Mouse (Mus musculus) embryonic facial prominence, embryonic 11.5 days (tissue): Measurements from ENCODE around the gene Wdr24. TPM values are rescaled to one million over a fixed set of nuclear protein-coding genes. Genes with fewer than 3 reads are reported as not detected.
"Not testable (repeated sequence)": the region's sequence is repeated elsewhere in the genome, so short reads cannot be mapped to it uniquely, and the experiment has no call there.

Source experiments
- ATAC-seq: fragments of 200-750 bp; cut with Nextera tagmentation; replicated peaks from 2 replicates; pipeline ENCODE4 v1.8.0; 2017; ENCODE audit warnings: low read depth; ENCODE audit not compliant: insufficient number of reproducible peaks, low FRiP score, low TSS enrichment
- DNase-seq: peaks from one replicate; pipeline ENCODE4 v3.0.0-alpha.2; 2015; ENCODE audit warnings: low spot score
- H3K27ac ChIP-seq: fragments of 300-500 bp; sonication (generic); replicated peaks from 2 replicates; pipeline ENCODE4 v1.5.1; 2014; ENCODE audit warnings: mild to moderate bottlenecking, low read depth, low read length, control low read depth
- H3K27me3 ChIP-seq: fragments of 300-500 bp; sonication (generic); 2 replicates; pipeline ENCODE4 v1.6.1; 2014; ENCODE audit warnings: mild to moderate bottlenecking, low read length, moderate library complexity, mixed read lengths; ENCODE audit not compliant: control insufficient read depth, insufficient read depth
- H3K36me3 ChIP-seq: fragments of 300-500 bp; sonication (generic); replicated peaks from 2 replicates; pipeline ENCODE4 v1.6.1; 2014; ENCODE audit warnings: low read depth, mild to moderate bottlenecking, low read length, moderate library complexity, mixed read lengths; ENCODE audit not compliant: control insufficient read depth, insufficient read depth
- H3K4me1 ChIP-seq: fragments of 300-500 bp; sonication (generic); 2 replicates; pipeline ENCODE4 v1.6.1; 2014; ENCODE audit warnings: low read length, mixed read lengths; ENCODE audit not compliant: control insufficient read depth, insufficient read depth
- H3K4me2 ChIP-seq: fragments of 300-500 bp; sonication (generic); 2 replicates; pipeline ENCODE4 v1.6.1; 2014; ENCODE audit warnings: low read depth, mild to moderate bottlenecking, control low read depth, low read length, moderate library complexity
- H3K4me3 ChIP-seq: fragments of 300-500 bp; sonication (generic); 2 replicates; pipeline ENCODE4 v1.5.1; 2014; ENCODE audit warnings: low read depth, low read length, control low read depth
- H3K9ac ChIP-seq: fragments of 300-500 bp; sonication (generic); replicated peaks from 2 replicates; pipeline ENCODE4 v1.6.1; 2014; ENCODE audit warnings: mild to moderate bottlenecking, control low read depth, low read length
- H3K9me3 ChIP-seq: fragments of 300-500 bp; sonication (generic); replicated peaks from 2 replicates; pipeline ENCODE4 v1.6.1; 2016; ENCODE audit warnings: mild to moderate bottlenecking, low read length, inconsistent platforms, mixed read lengths; ENCODE audit not compliant: control insufficient read depth
- WGBS: fragments of 180-500 bp; shearing (Covaris S2); extraction: QIAGEN DNeasy Blood & Tissue Kit; methylation state at CpG from one replicate; pipeline ENCODE4 v1.1.7; 2014; 5-methylcytosine and 5-hydroxymethylcytosine counted together
- polyA plus RNA-seq: library from polyadenylated mRNA; unstranded; fragments of >200 nt; fragmentation: Nextera tagmentation; extraction: Ambion mirVana; gene quantifications from 2 replicates; pipeline ENCODE4 v1.2.1, GENCODE M21; 2014

Wdr24 gene
- polyA plus RNA-seq, 1 experiment from 2014 or later: 24.5 TPM

DNA sequence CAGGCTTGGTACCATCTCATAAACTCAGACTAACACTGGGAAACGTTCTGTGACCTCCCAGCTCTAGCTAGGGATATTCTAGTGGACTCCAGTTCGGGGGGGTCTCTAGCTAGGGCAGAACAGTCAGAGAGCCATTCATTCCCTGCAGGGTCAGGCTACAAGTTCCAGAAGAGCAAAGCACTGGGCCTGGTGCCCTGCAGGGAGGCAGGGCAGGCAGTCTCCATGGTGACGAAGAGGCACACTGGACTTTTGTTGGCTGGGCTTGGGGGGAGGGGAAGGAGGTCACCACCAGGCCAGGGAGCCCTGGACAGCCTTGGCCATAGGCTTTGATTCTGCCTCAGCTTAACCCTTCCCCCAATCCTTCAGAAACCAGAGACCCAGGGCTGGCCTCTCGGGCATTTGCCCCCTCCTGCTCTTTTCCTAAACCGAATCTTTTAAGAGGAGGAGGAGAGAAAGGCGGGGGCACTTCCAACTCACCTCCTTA lies 27.8 kb upstream of the Wdr24 start, which contains the start of gene AC134908.4:
Gene AC134908.4 (minus strand): TSS at position 51 of the 484 bp plus-strand sequence.
- 0 out of 2 replicates have a peak, but pooled peaks have one; percentile 24 for ATAC-seq
- H3K4me1 ChIP-seq: peaks cover 7% of the 10 kb centered on the region
- 3% methylated on average over 6 of the region's 6 CpGs for WGBS

DNA sequence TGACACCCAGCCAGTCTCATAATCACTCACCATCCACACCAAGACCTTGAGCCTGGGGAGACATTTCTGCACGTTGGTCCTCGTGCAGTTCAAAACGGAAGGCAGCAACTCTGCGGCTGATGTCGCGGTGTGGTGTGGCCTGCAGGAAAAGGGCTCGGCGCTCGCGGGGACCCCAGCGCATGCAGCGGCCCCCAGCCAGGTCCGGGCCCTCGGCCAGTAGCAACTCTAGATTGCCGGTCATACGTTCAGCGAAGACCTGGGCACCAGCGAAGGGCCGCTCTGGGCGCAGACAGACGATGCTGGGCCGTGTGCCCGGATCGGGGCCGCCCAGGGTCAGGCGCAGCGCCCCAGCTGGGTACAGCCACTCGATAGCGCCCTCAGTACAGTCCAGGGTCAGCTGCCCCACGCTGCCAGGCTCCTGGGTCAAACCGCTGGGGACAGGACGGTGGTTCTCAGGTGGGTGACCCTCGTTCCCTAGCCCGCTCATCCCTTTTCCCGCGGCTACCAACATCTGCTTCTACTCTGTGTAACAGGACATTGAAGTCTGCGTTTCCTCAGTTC lies 27.1 kb upstream of the Wdr24 start:
- Histone ChIP-seq H3K4me3 (peak overlapping the region; percentile 80), H3K9ac (peak overlapping the region; percentile 81), H3K27ac (peak overlapping the region; percentile 68), H3K9me3 (no peaks in the 10 kb centered on the region), H3K27me3 (no peaks in the 10 kb centered on the region), H3K4me2 (peak overlapping the region; percentile 97), H3K36me3 (no peaks in the 10 kb centered on the region), H3K4me1 (peaks cover 7% of the 10 kb centered on the region)
- no peak; the same call in 1 of the 2 replicates for ATAC-seq
- under 1% methylated on average over 36 of the region's 37 CpGs for WGBS
- DNase-seq: no peak

More for the DNA sequence above, 27.8 kb upstream of the Wdr24 start, which contains the start of gene AC134908.4:
- peak within 1 kb of the TSS; percentile 97 for H3K4me2 ChIP-seq
- peak within 1 kb of the TSS; percentile 81 for H3K9ac ChIP-seq
- H3K27me3 ChIP-seq: no peaks in the 10 kb centered on the region
- peak within 1 kb of the TSS; percentile 80 for H3K4me3 ChIP-seq
- peak within 1 kb of the TSS; percentile 68 for H3K27ac ChIP-seq
- peak; percentile 65 for DNase-seq
- H3K9me3 ChIP-seq: no peaks in the 10 kb centered on the region
- no peaks in the 10 kb centered on the region for H3K36me3 ChIP-seq

DNA sequence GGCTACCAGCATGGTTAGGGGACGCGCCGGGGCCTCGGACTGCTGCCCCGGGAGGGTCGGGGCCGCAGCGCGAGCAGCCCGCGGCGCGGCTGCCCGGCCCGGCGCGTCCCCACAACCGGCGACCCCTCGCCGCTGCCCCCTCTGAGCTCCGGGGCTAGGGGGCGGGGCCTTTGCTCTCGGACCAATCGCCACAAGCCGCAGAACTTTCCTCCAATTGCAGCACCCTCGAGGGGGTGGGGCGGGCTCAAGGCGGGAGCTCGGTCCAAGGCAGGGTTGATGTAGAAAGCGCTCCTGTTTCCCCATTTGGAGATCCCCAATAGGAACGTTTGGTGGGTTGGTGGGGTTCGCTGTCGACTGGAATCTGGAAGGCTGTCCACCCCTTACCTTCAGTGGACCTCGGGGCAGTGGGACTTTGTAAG lies 26.5 kb upstream of the Wdr24 start, which contains the start of gene Metrn:
Gene Metrn (minus strand): TSS at position 186 of the 419 bp plus-strand sequence.
- Histone ChIP-seq H3K4me3 (peak within 1 kb of the TSS; percentile 80), H3K9ac (peak within 1 kb of the TSS; percentile 81), H3K27ac (peak within 1 kb of the TSS; percentile 68), H3K4me1 (peaks cover 7% of the 10 kb centered on the region), H3K36me3 (no peaks in the 10 kb centered on the region), H3K27me3 (no peaks in the 10 kb centered on the region), H3K4me2 (peak within 1 kb of the TSS; percentile 97), H3K9me3 (no peaks in the 10 kb centered on the region)
- WGBS: under 1% methylated on average over 35 of the region's 35 CpGs
- ATAC-seq (peak; percentile 61), DNase-seq (peak; percentile 95)

DNA sequence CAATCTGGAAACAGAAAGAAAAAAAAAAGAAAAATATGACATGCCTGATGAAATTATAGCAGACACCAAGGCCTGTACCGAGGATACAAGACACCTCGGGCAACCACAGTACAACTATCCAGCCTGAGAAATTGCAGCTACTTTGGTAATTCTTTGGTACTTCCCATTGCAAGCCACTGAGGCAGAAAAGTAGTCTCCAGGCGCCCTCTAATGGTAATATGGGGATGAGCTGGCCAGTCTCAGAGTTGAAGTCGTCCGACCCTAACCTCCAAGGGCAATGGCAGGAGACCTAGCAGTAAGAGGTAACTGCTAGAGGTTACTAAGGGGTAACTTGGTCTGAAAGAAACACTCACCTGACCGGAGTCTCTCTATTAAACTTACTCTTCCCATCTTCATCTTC lies 22.4 kb upstream of the Wdr24 start:
- no peaks in the 10 kb centered on the region; the same call in 1 of the 2 replicates for H3K4me1 ChIP-seq
- ATAC-seq: no peak
- H3K4me2 ChIP-seq: no peak overlapping the region
- H3K27me3 ChIP-seq: no peaks in the 10 kb centered on the region
- H3K27ac ChIP-seq: no peak overlapping the region
- DNase-seq: peak; percentile 85
- H3K36me3 ChIP-seq: no peaks in the 10 kb centered on the region
- WGBS: 6% methylated on average over 6 of the region's 6 CpGs
- H3K9me3 ChIP-seq: no peaks in the 10 kb centered on the region
- no peak overlapping the region for H3K4me3 ChIP-seq
- no peak overlapping the region for H3K9ac ChIP-seq

DNA sequence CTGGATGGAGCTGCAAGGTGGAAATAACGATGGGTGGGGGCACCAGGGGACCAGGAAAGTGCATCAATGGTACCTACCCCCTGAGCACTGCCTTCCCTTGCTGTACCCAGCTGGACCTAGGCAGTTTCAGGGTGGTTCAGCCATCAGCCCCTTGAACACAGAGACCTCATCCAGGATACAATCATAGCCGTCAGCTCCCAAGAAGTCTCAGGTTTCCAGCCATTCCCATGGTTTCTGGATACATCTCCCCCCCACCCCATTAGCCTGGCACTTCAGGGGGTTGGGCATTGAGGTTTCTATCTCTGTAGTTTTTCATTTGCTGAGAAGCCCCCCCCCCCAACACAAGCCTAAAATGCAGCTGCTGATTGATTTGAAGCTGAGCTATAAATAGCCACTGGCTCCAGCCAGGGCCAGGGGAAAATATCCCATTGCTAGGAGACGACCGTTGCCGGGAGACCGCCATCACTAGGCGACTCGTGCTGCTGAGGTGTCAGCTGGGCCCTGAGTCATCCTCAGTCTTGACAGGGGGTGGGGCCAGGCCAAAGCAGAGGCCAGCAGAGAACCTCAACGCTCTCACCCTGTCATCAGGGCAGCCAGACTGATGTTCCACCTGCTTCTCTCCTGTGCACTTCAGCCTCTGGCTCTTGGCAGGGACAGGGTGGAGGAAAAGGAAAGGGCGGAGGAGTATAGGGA lies 20.5 kb upstream of the Wdr24 start:
- Histone ChIP-seq H3K4me1 (no peaks in the 10 kb centered on the region), H3K27me3 (peaks cover under 1% of the 10 kb centered on the region), H3K9ac (no peak overlapping the region), H3K4me3 (no peak overlapping the region), H3K36me3 (no peaks in the 10 kb centered on the region), H3K4me2 (peak overlapping the region; percentile 16; the same call in 1 of the 2 replicates), H3K9me3 (no peaks in the 10 kb centered on the region), H3K27ac (no peak overlapping the region; the same call in 1 of the 2 replicates)
- ATAC-seq (peak; percentile 79), DNase-seq (peak; percentile 51)
- 6% methylated on average over 10 of the region's 10 CpGs for WGBS

DNA sequence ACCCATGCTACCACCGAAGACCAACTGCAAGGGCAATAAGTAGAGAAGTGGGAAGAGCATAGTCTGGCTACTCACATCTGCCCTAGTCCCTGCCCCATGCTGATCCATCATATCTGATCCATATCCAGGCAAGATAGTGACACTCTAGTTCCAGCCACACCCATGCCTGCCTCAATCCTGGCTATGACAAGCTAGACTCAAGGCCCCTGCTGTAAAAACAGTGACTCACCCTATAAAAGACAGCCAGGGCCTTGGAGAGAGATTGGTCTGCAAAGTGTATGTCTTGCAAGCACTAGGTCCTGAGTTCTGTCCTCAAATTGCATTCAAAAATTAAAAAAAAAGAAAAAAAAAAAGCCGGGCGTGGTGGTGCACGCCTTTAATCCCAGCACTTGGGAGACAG lies 16.9 kb upstream of the Wdr24 start:
- WGBS: 81% methylated on average over 4 of the region's 4 CpGs
- Histone ChIP-seq H3K27me3 (peaks cover 14% of the 10 kb centered on the region), H3K9ac (no peak overlapping the region), H3K4me1 (no peaks in the 10 kb centered on the region; the same call in 1 of the 2 replicates), H3K9me3 (no peaks in the 10 kb centered on the region), H3K36me3 (no peaks in the 10 kb centered on the region), H3K4me2 (no peak overlapping the region), H3K4me3 (no peak overlapping the region), H3K27ac (no peak overlapping the region)
- ATAC-seq (no peak), DNase-seq (no peak)

DNA sequence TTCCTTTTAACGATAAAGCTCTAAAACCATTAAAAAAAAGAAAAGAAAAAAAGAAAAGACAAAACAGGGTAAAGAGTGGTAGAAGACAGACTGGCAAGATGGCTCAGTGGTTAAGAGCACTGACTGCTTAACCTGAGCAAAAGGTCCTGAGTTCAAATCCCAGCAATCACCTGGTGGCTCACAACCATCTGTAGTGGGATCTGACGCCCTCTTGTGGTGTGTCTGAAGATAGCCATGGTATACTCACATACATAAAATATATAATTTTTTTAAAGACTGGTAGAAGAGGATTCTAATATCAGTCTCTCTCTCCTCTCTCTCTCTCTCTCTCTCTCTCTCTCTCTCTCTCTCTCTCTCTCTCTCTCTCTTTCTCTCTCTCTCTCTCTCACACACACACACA lies 16.0 kb upstream of the Wdr24 start:
- not testable (repeated sequence) for H3K4me3 ChIP-seq, H3K36me3 ChIP-seq, H3K9me3 ChIP-seq, DNase-seq, H3K9ac ChIP-seq, H3K27ac ChIP-seq, ATAC-seq, H3K4me1 ChIP-seq, H3K4me2 ChIP-seq
- 56% methylated on average over 2 of the region's 2 CpGs for WGBS
- H3K27me3 ChIP-seq: peaks cover 14% of the 10 kb centered on the region

DNA sequence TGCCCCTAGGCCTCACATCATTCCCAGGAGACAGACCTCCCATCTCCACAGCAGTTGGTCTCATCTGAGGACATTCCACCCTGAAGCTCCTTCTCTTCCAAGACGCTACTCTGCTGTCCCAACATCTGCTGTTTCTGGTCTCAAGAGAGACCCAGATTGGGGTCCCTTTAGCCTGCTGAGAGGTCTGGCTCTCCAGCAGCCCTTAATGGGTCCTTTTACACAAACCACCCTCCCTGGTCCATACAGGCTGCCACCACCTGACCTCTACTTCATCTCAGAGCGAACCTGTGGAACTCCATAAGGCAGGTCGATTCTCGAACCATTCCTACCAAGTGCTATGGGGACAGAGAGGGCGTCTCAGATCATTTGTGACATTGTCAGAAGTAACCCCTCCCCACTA lies 15.4 kb upstream of the Wdr24 start:
- Histone ChIP-seq H3K36me3 (no peaks in the 10 kb centered on the region), H3K9me3 (no peaks in the 10 kb centered on the region), H3K27ac (0 out of 2 replicates have a peak overlapping the region, but pooled peaks have one; percentile 41), H3K4me2 (peak overlapping the region; percentile 97; the same call in 1 of the 2 replicates), H3K9ac (no peak overlapping the region), H3K4me3 (no peak overlapping the region), H3K4me1 (no peaks in the 10 kb centered on the region; the same call in 1 of the 2 replicates), H3K27me3 (peaks cover 14% of the 10 kb centered on the region)
- ATAC-seq (no peak), DNase-seq (no peak)
- WGBS: 36% methylated on average over 5 of the region's 5 CpGs
